Mouse (Mus musculus): ENCODE measurements around the gene Ell. TPM values are rescaled to one million over a fixed set of nuclear protein-coding genes. Genes with fewer than 3 reads are reported as not detected.
A peak's percentile ranks its signal among the peaks of the same experiment; 100 is the strongest.

The Ell gene
- 13.5 and 14.7 TPM in 2 replicates for polyA plus RNA-seq (2016; fragmentation: Nextera tagmentation; extraction: Ambion mirVana)

DNA sequence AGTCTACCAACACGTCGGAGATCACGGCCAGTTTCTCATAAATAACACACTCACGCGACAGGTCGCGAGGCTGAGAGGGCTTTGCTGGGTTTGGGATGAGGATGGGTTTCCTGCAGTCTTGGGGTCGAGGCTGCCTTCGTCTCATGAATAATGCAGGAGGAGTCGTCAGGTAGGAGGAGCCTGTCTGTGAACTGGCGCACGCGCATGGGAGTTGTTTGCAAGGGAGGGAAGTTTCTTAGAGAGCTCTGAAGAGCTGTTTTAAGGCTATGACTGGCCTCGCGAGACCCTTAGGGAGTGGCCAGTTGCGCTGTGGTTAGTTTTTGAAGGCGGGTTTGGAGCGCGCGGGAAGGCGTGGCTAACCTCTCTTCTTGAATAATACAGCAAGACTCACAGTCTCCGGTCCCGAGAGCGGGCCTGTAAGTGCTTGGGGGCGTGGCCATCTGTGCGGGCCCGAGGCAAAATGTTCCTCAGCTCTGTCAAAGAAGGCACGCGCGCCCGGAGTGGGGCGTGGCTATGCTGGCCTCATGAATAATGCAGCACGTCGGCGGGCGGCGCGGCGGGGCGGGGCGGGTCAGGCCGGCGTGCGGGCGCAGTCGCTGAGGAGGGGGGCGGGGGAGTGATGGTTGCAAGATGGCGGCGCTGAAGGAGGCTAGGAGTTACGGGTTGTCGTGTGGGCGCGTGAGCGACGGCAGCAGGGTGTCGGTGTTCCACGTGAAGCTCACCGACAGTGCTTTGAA, at the start of gene Ell:
Gene Ell (plus strand): TSS at position 381 of the 737 bp plus-strand sequence.
- under 1% methylated on average over 58 of the region's 58 CpGs for WGBS
- Histone ChIP-seq H3K4me3 (peak within 1 kb of the TSS; percentile 92), H3K36me3 (peaks cover 30% of the 10 kb centered on the region), H3K9ac (peak within 1 kb of the TSS; percentile 97), H3K27me3 (replicated peaks) (no peaks in the 10 kb centered on the region), H3K9me3 (replicated peaks) (no peaks in the 10 kb centered on the region), H3K4me1 (replicated peaks) (peaks cover 47% of the 10 kb centered on the region), H3K27ac (ENCODE audit: poor library complexity, severe bottlenecking) (peak within 1 kb of the TSS; percentile 94), H3K4me2 (peak within 1 kb of the TSS; percentile 97)
- ATAC-seq (ENCODE audit: insufficient number of reproducible peaks, low FRiP score) = peak; percentile 86

DNA sequence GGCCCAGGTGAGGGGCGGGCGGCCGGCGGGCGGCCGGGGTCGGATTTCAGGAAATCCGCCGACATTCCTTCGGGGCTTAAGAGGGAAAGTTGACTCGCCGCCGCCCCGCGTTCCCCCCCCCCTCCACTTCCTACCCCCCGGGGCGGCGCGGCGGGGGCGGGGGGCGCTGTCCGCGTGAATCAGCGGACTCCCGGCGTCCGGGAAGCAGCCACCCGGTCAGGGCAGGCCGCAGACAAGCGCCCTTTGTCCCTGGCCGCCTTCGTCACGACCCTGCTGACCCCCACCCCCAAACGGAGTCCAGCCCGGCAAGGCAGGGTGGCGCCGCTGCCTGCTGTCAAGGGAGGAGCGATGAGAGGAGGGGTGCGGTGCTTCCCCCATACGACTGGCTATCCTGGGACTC, 49.7 kb upstream of the Ell start:
- Histone ChIP-seq H3K9ac (peak overlapping the region; percentile 55), H3K36me3 (no peaks in the 10 kb centered on the region), H3K4me1 (replicated peaks) (peaks cover 62% of the 10 kb centered on the region), H3K27me3 (replicated peaks) (peaks cover 100% of the 10 kb centered on the region), H3K27ac (ENCODE audit: poor library complexity, severe bottlenecking) (no peak overlapping the region), H3K4me3 (peak overlapping the region; percentile 44), H3K4me2 (peak overlapping the region; percentile 63), H3K9me3 (replicated peaks) (no peaks in the 10 kb centered on the region)
- under 1% methylated on average over 22 of the region's 41 CpGs for WGBS
- ATAC-seq (ENCODE audit: insufficient number of reproducible peaks, low FRiP score) = no peak

DNA sequence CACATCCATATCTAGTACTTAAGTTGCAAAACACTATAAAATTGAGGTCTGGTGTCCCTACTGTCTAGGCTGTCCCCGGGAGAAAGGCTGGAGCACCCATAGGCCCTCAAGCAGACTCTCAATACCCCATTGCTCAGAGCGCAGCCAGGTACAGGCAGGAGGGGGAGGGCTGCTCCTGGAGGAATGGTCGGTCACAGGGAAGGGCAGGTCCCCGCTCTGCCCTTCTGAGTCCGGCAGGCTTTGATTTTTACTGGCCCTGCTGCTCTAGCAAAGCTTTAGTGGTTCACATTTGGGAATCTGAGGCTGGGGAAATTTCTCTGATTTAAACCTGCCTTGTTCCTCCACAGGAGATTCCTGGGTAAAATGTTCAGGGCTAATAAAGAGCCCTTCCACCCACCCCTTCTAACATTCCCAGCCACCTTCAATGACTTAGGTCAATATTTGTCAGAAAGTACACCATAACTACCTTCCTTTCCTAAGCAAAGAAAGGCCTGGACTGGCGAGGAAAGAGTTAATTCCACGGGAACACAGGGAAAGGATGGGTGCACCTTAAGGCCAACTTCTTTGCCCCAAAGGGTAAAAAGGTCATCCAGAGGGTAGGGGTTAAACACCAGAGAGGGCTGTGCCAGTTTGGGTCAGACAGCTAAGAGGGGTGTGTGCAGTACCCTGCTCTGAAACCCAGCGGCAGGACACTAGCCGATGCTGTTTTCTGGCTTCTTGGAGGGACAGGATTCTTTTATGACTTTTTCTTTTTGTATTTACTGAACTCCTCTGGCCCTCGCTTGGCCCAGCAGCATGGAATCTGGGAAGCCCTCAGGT, 49.0 kb upstream of the Ell start:
- ATAC-seq (ENCODE audit: insufficient number of reproducible peaks, low FRiP score) = no peak
- Histone ChIP-seq H3K27me3 (replicated peaks) (peaks cover 100% of the 10 kb centered on the region), H3K4me1 (replicated peaks) (peaks cover 63% of the 10 kb centered on the region), H3K9ac (no peak overlapping the region), H3K4me2 (no peak overlapping the region), H3K4me3 (peak overlapping the region; percentile 44; the same call in 1 of the 2 replicates), H3K36me3 (no peaks in the 10 kb centered on the region), H3K27ac (ENCODE audit: poor library complexity, severe bottlenecking) (no peak overlapping the region), H3K9me3 (replicated peaks) (no peaks in the 10 kb centered on the region)
- WGBS = 13% methylated on average over 10 of the region's 10 CpGs

DNA sequence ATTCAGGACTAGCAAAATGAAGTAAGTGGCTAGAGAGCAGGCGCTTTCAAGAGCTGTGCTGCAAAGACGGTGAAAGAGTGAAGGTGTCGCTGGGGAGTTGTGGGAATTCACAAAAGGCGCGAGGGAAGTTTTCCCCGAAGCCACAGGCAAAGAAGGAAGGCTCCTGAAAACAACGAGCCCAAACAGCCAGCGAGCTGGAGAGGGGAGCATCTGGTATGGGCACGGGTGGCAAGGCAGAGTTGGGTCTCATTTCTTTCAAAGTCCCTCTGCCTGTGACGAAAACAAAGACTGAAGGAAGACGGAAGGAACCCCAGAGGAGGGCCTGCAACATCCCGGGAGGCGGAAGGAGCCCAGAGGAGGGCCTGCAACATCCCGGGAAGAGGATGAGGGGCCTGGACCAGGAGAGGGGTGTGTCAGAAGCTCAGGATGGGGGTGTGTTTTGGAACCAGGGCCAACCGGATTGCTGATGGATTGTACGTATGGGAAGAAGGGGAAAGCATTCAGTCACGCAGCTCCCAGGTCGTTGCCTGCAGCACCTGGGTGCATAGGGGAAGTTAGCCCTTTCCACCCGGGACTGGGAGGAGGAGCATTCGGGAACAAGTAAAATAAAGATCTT, 48.3 kb upstream of the Ell start:
- Histone ChIP-seq H3K27me3 (replicated peaks) (peaks cover 100% of the 10 kb centered on the region), H3K36me3 (no peaks in the 10 kb centered on the region), H3K4me2 (no peak overlapping the region), H3K9me3 (replicated peaks) (no peaks in the 10 kb centered on the region), H3K4me1 (replicated peaks) (peaks cover 68% of the 10 kb centered on the region), H3K9ac (no peak overlapping the region), H3K4me3 (no peak overlapping the region), H3K27ac (ENCODE audit: poor library complexity, severe bottlenecking) (no peak overlapping the region)
- ATAC-seq (ENCODE audit: insufficient number of reproducible peaks, low FRiP score) = no peak
- WGBS = 3% methylated on average over 20 of the region's 20 CpGs

DNA sequence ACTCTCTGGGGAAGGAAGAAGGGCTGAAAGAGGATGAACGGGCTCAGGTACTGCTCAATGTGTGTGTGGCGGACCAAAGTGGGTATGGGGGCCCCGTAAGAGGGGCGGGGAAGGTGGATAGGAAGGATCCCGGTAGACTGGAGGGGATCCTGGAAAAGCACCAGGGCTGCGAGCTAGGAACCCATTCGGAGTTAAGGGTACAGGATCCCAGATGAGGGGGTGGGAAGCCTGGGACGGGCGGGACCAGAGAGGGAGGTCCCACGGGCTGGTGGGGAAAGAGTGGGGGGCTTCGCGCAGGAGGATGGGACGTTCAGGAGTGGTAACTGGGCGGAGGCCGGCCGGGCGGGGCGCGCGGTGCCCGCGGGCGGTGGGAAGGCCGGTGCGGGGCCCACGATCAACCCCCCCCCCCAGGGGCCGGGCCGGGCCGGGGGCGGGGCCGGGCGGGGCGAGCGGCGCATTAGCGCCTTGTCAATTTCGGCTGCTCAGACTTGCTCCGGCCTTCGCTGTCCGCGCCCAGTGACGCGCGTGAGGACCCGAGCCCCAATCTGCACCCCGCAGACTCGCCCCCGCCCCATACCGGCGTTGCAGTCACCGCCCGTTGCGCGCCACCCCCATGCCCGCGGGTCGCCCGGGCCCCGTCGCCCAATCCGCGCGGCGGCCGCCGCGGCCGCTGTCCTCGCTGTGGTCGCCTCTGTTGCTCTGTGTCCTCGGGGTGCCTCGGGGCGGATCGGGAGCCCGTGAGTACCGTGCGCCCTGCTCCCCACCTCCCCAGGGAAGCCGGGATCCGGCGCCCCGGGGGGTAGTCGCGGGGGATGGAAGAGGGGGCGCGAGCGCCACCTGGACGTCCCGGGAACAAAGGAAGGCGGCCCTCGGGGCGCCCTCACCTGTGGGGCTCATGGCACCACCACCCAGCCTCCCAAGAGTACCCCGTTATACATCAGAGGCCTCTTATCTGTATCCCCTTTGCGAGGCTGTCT, 46.3 kb upstream of the Ell start, which contains the start of gene Crlf1:
Gene Crlf1 (plus strand): TSS at position 495 of the 977 bp plus-strand sequence.
- H3K9me3 ChIP-seq (replicated peaks) = no peaks in the 10 kb centered on the region
- peaks cover 60% of the 10 kb centered on the region for H3K4me1 ChIP-seq (replicated peaks)
- under 1% methylated on average over 72 of the region's 93 CpGs for WGBS
- peak within 1 kb of the TSS; percentile 82 for H3K4me2 ChIP-seq
- H3K27me3 ChIP-seq (replicated peaks) = peaks cover 100% of the 10 kb centered on the region
- peak within 1 kb of the TSS; percentile 53 for H3K9ac ChIP-seq
- peak within 1 kb of the TSS; percentile 49 for H3K4me3 ChIP-seq
- no peak within 1 kb of the TSS for H3K27ac ChIP-seq (ENCODE audit: poor library complexity, severe bottlenecking)
- 0 out of 2 replicates have a peak, but pooled peaks have one; percentile 7 for ATAC-seq (ENCODE audit: insufficient number of reproducible peaks, low FRiP score)
- H3K36me3 ChIP-seq = no peaks in the 10 kb centered on the region

DNA sequence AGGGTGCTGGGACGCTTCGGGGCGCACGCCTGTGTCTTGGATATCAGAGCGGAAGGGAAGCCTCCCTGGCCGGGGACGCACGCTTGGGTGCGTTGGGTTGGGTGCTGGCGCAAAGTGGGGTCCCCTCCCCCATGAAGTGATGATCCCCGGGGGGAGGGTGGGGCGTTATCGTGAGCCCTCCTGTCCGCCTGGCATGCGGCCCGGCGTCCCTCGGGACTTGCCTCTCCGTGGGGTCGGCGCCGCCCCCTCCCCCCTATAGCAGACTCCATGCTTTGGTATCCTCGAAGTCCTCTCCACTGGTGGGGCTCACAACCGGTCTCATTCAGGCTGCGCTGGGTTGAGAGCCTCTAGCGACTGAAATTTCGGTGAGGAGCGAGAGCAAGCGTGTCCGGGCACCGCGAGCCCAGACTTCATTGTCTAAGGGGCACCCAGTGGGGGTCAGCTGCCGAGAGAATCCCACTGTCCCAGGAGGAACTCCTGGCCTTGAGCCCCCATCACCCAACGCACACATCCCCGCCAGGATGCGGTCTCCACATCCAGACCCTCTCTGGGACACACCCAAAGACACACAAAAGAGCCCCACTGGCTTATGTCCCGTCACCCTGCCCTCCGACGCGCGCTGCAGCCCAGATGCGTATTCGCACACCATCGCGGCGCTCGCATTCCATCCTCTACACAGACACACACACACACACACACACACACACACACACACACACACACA, 45.4 kb upstream of the Ell start:
- Histone ChIP-seq H3K27ac (ENCODE audit: poor library complexity, severe bottlenecking) (no peak overlapping the region), H3K9me3 (replicated peaks) (no peaks in the 10 kb centered on the region), H3K27me3 (replicated peaks) (peaks cover 100% of the 10 kb centered on the region), H3K4me3 (peak overlapping the region; percentile 49), H3K9ac (no peak overlapping the region), H3K4me1 (replicated peaks) (peaks cover 51% of the 10 kb centered on the region), H3K36me3 (no peaks in the 10 kb centered on the region), H3K4me2 (peak overlapping the region; percentile 82)
- ATAC-seq (ENCODE audit: insufficient number of reproducible peaks, low FRiP score) = no peak
- 1% methylated on average over 47 of the region's 47 CpGs for WGBS

DNA sequence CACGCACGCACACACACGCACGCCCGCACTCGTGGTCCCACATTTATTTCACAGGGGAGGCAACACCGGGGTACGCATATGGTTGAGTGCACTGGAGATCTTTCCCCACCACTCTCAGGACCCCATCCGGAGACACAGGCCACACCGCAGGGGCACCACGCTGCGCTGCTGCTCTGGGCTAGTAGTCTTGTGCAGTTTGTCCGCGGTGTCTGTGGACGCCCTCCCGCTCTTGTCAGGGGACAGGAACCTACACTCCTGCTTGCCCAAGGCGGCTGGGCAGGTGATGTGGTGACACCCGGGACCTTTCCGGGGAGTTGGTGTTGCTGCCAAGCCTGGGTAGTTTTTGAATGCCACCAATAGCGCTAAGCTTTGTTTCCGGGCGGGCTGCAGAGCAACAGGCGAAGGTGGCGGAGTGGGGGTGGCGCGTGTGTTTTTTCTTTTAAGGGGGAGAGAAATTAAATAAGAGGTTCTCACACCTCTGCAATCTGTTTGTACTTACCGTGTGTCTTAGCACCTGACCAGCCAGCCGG, 44.8 kb upstream of the Ell start:
- peak overlapping the region; percentile 49 for H3K4me3 ChIP-seq
- H3K9me3 ChIP-seq (replicated peaks) = no peaks in the 10 kb centered on the region
- ATAC-seq (ENCODE audit: insufficient number of reproducible peaks, low FRiP score) = no peak
- H3K27me3 ChIP-seq (replicated peaks) = peaks cover 100% of the 10 kb centered on the region
- peaks cover 45% of the 10 kb centered on the region for H3K4me1 ChIP-seq (replicated peaks)
- peak overlapping the region; percentile 82; the same call in 1 of the 2 replicates for H3K4me2 ChIP-seq
- no peak overlapping the region for H3K9ac ChIP-seq
- H3K36me3 ChIP-seq = no peaks in the 10 kb centered on the region
- WGBS = 2% methylated on average over 28 of the region's 28 CpGs
- no peak overlapping the region for H3K27ac ChIP-seq (ENCODE audit: poor library complexity, severe bottlenecking)

DNA sequence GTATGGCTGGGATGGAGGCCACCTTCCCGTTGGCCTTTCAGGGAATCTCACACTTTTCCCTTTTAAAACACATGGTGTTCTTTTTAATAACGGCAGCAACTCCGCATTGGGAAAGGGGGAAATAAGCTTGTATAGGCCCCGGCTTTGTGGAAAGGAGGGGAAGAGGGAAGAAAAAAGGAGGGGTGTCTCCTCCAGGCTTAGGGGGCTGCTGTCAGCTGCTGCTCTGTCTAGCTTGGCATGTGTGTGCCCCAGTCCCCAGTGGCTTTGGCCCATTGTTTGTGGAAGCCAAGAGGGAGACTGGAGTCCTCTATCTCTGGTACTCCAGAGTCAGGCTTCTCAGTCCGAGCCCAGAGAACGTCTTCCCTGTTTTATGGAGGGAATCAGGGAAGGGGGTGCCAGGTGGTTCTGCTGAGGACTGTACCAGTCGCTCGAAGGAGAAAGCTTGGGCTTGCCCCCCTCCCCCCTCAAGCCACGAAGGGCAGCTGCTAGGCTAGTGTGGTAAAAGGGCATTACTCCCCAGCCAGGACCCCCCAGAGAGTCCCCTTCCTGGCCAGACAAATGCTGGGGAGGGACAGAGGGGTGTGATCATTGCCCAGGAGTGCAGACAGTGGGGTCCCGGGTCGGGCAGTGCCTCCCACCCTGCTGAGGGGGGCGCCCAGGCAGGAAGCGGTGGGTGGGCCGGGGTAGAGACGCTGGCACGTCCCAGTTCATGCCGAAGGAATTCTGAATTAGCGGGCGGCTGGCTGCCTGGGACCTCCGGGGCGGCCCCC, 44.1 kb upstream of the Ell start:
- no peak for ATAC-seq (ENCODE audit: insufficient number of reproducible peaks, low FRiP score)
- no peak overlapping the region for H3K4me2 ChIP-seq
- WGBS = 2% methylated on average over 14 of the region's 21 CpGs
- peak overlapping the region; percentile 1; the same call in 1 of the 2 replicates for H3K4me3 ChIP-seq
- H3K9ac ChIP-seq = no peak overlapping the region
- peaks cover 39% of the 10 kb centered on the region for H3K4me1 ChIP-seq (replicated peaks)
- no peak overlapping the region for H3K27ac ChIP-seq (ENCODE audit: poor library complexity, severe bottlenecking)
- peaks cover 100% of the 10 kb centered on the region for H3K27me3 ChIP-seq (replicated peaks)
- H3K36me3 ChIP-seq = no peaks in the 10 kb centered on the region
- H3K9me3 ChIP-seq (replicated peaks) = no peaks in the 10 kb centered on the region

DNA sequence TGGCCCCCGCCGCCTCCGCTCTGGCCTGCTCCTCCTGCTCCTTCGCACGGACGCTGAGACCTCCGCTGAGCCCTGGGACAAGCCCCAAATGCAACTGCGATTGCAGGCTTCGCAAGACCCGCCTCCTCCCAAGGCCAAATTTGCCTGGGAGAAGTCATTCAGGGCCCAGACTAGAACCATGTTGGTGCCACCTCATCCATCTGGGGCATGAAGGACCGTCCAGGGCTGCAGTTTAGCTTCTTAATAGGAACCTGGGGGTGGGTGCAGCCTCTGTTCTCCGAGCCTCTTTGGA, 43.5 kb upstream of the Ell start:
- peaks cover 100% of the 10 kb centered on the region for H3K27me3 ChIP-seq (replicated peaks)
- peaks cover 40% of the 10 kb centered on the region for H3K4me1 ChIP-seq (replicated peaks)
- no peak overlapping the region for H3K4me2 ChIP-seq
- 6% methylated on average over 11 of the region's 12 CpGs for WGBS
- peak overlapping the region; percentile 1; the same call in 1 of the 2 replicates for H3K4me3 ChIP-seq
- no peaks in the 10 kb centered on the region for H3K9me3 ChIP-seq (replicated peaks)
- ATAC-seq (ENCODE audit: insufficient number of reproducible peaks, low FRiP score) = no peak
- no peaks in the 10 kb centered on the region for H3K36me3 ChIP-seq
- H3K9ac ChIP-seq = no peak overlapping the region
- no peak overlapping the region for H3K27ac ChIP-seq (ENCODE audit: poor library complexity, severe bottlenecking)

Data from heart, embryonic 12.5 days (tissue).